Mouse (Mus musculus) E14TG2a.4 (cell line): ENCODE measurements around the gene Nxph4.

Experiments
- CTCF ChIP-seq: conservative IDR thresholded peaks from 2 replicates; pipeline ENCODE4 v1.5.1; 2014; ENCODE audit warnings: low read length
- POU5F1 ChIP-seq: IDR thresholded peaks from 2 replicates; pipeline ENCODE4 v1.6.1; 2014; ENCODE audit warnings: low read length, borderline replicate concordance

GRCm38 (mm10) chr10:127492118-127492517 lies 42.2 kb downstream of the Nxph4 start:
- no peak for TF ChIP-seq CTCF
- no peak for TF ChIP-seq POU5F1
